Mouse (Mus musculus): ENCODE measurements around the gene Fam135a. TPM values are rescaled to one million over a fixed set of nuclear protein-coding genes. Genes with fewer than 3 reads are reported as not detected.

Gene Fam135a
- 17.6 and 20.5 TPM in 2 replicates for polyA plus RNA-seq (2015; fragmentation: Nextera tagmentation; extraction: Ambion mirVana)

- DNase-seq (ENCODE audit: low spot score) (peak; percentile 99), ATAC-seq (ENCODE audit: low FRiP score, low TSS enrichment) (peak; percentile 96)
- H3K4me3 ChIP-seq (ENCODE audit: low read depth, low read length), result peak within 1 kb of the TSS; percentile 92
- TF ChIP-seq EP300 (optimal IDR thresholded peaks at IDR 0.05) (peak; percentile 94), CTCF (IDR thresholded peaks at IDR 0.05; ENCODE audit: low read depth) (no peak)
- no peaks in the 10 kb centered on the region for H3K36me3 ChIP-seq (ENCODE audit: control insufficient read depth, insufficient read depth, low read length)
- H3K27me3 ChIP-seq (ENCODE audit: control insufficient read depth, insufficient read depth, low read length), result no peaks in the 10 kb centered on the region
- peak within 1 kb of the TSS; percentile 78 for H3K4me2 ChIP-seq (replicated peaks; ENCODE audit: low read depth)
- peaks cover 4% of the 10 kb centered on the region; the same call in 1 of the 2 replicates for H3K4me1 ChIP-seq (replicated peaks; ENCODE audit: control insufficient read depth, insufficient read depth)
- peak within 1 kb of the TSS; percentile 84 for H3K27ac ChIP-seq (replicated peaks)
- WGBS, result under 1% methylated on average over 77 of the region's 88 CpGs
- peak within 1 kb of the TSS; percentile 94 for H3K9ac ChIP-seq (ENCODE audit: low read length)
- H3K9me3 ChIP-seq (ENCODE audit: control insufficient read depth, low read length), result no peaks in the 10 kb centered on the region
These were observed at the start of gene Fam135a for GRCm38 (mm10) chr1:24099926-24100869. Gene Fam135a, minus strand, starts transcription at chr1:24100341.

DNA sequence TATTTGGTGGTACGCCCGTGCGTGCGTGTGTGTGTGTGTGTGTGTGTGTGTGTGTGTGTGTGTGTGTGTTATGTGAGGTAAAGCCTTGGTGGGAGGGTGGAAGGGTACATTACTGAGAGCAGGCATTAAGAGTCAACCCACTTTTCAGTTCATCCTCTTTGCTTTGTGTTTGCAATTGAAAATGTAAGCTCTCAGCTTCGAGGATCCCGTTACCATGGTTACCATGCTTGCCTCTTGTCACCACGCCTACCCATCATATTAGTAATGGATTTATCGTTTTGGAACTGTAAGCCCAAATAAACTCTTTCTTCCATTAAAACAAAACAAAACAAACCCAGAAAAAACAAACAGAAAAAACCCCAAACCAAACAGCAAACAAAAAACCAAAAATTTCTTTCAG lies 43.4 kb upstream of the Fam135a start:
- Histone ChIP-seq H3K4me3 (ENCODE audit: low read depth, low read length) (no peak overlapping the region), H3K27me3 (ENCODE audit: control insufficient read depth, insufficient read depth, low read length) (no peaks in the 10 kb centered on the region), H3K9me3 (ENCODE audit: control insufficient read depth, low read length) (no peaks in the 10 kb centered on the region), H3K27ac (replicated peaks) (no peak overlapping the region), H3K9ac (ENCODE audit: low read length) (no peak overlapping the region), H3K4me2 (replicated peaks; ENCODE audit: low read depth) (no peak overlapping the region), H3K36me3 (ENCODE audit: control insufficient read depth, insufficient read depth, low read length) (no peaks in the 10 kb centered on the region), H3K4me1 (replicated peaks; ENCODE audit: control insufficient read depth, insufficient read depth) (no peaks in the 10 kb centered on the region)
- 75% methylated on average over 8 of the region's 8 CpGs for WGBS
- TF ChIP-seq EP300 (optimal IDR thresholded peaks at IDR 0.05), result no peak
- TF ChIP-seq CTCF (IDR thresholded peaks at IDR 0.05; ENCODE audit: low read depth), result no peak
- DNase-seq (ENCODE audit: low spot score) (no peak), ATAC-seq (ENCODE audit: low FRiP score, low TSS enrichment) (no peak)

- no peak overlapping the region for H3K27ac ChIP-seq (replicated peaks)
- H3K4me2 ChIP-seq (replicated peaks; ENCODE audit: low read depth), result no peak overlapping the region
- H3K27me3 ChIP-seq (ENCODE audit: control insufficient read depth, insufficient read depth, low read length), result no peaks in the 10 kb centered on the region
- H3K9me3 ChIP-seq (ENCODE audit: control insufficient read depth, low read length), result no peaks in the 10 kb centered on the region
- TF ChIP-seq CTCF (IDR thresholded peaks at IDR 0.05; ENCODE audit: low read depth) (no peak), EP300 (optimal IDR thresholded peaks at IDR 0.05) (no peak)
- H3K4me1 ChIP-seq (replicated peaks; ENCODE audit: control insufficient read depth, insufficient read depth), result no peaks in the 10 kb centered on the region
- ATAC-seq (ENCODE audit: low FRiP score, low TSS enrichment) (no peak), DNase-seq (ENCODE audit: low spot score) (no peak)
- H3K36me3 ChIP-seq (ENCODE audit: control insufficient read depth, insufficient read depth, low read length), result no peaks in the 10 kb centered on the region
- WGBS, result 83% methylated on average over 6 of the region's 6 CpGs
- no peak overlapping the region for H3K4me3 ChIP-seq (ENCODE audit: low read depth, low read length)
- no peak overlapping the region for H3K9ac ChIP-seq (ENCODE audit: low read length)
These were observed 40.4 kb upstream of the Fam135a start for GRCm38 (mm10) chr1:24140555-24140954.

DNA sequence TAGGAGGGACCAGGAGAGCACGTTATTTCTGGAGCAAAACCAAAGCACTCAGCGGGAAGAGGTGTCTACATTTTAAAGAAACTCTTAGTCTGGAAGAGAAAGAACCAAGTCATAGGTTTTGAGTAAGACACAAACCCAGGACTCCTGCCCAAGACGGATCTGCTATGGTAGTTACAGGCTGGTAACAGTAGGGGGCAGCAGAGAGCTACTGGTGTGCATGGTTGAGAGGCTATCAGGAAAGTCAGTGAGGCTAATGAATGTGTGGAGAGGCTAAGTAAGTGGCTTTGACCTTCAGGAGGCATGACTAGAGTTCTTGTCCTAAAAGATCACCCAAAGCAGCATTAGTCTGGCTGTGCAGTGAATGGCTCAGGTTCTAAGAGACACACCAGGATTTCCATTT lies 37.0 kb upstream of the Fam135a start:
- Histone ChIP-seq H3K27me3 (ENCODE audit: control insufficient read depth, insufficient read depth, low read length) (no peaks in the 10 kb centered on the region), H3K4me3 (ENCODE audit: low read depth, low read length) (no peak overlapping the region), H3K4me2 (replicated peaks; ENCODE audit: low read depth) (no peak overlapping the region), H3K36me3 (ENCODE audit: control insufficient read depth, insufficient read depth, low read length) (no peaks in the 10 kb centered on the region), H3K9ac (ENCODE audit: low read length) (no peak overlapping the region), H3K9me3 (ENCODE audit: control insufficient read depth, low read length) (no peaks in the 10 kb centered on the region), H3K27ac (replicated peaks) (no peak overlapping the region), H3K4me1 (replicated peaks; ENCODE audit: control insufficient read depth, insufficient read depth) (no peaks in the 10 kb centered on the region)
- no peak for TF ChIP-seq EP300 (optimal IDR thresholded peaks at IDR 0.05)
- peak; percentile 92 for TF ChIP-seq CTCF (IDR thresholded peaks at IDR 0.05; ENCODE audit: low read depth)
- WGBS, result 6% methylated on average over 3 of the region's 3 CpGs
- ATAC-seq (ENCODE audit: low FRiP score, low TSS enrichment), result no peak
- peak; percentile 63 for DNase-seq (ENCODE audit: low spot score)

DNA sequence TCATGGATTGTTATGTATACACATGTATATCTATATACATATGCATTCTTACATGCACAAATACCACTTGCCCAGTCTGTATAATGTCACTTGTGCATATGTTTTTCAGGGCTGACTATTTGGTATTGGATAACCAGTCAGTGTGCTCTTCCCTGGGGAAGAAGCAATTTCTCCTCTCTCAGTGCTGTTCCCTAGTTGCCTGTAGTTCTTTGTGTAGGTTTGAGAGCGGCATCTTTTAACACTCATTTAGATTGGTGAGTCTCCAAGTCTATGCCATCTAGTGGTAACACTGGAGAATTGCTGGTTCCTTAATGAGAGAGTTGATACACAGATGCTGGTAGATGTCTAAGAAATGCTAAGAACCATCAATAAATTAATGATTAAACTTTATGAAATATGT lies 34.7 kb upstream of the Fam135a start:
- no peak for DNase-seq (ENCODE audit: low spot score)
- ATAC-seq (ENCODE audit: low FRiP score, low TSS enrichment), result no peak
- TF ChIP-seq CTCF (IDR thresholded peaks at IDR 0.05; ENCODE audit: low read depth) (peak; percentile 85), EP300 (optimal IDR thresholded peaks at IDR 0.05) (no peak)

GRCm38 (mm10) chr1:24133853-24134252 lies 33.7 kb upstream of the Fam135a start:
- WGBS, result 43% methylated on average over 19 of the region's 19 CpGs
- Histone ChIP-seq H3K9ac (ENCODE audit: low read length) (no peak overlapping the region), H3K4me2 (replicated peaks; ENCODE audit: low read depth) (no peak overlapping the region), H3K27ac (replicated peaks) (no peak overlapping the region), H3K4me1 (replicated peaks; ENCODE audit: control insufficient read depth, insufficient read depth) (no peaks in the 10 kb centered on the region), H3K4me3 (ENCODE audit: low read depth, low read length) (no peak overlapping the region), H3K36me3 (ENCODE audit: control insufficient read depth, insufficient read depth, low read length) (no peaks in the 10 kb centered on the region), H3K27me3 (ENCODE audit: control insufficient read depth, insufficient read depth, low read length) (no peaks in the 10 kb centered on the region), H3K9me3 (ENCODE audit: control insufficient read depth, low read length) (no peaks in the 10 kb centered on the region)
- TF ChIP-seq CTCF (IDR thresholded peaks at IDR 0.05; ENCODE audit: low read depth), result no peak
- no peak for TF ChIP-seq EP300 (optimal IDR thresholded peaks at IDR 0.05)
- ATAC-seq (ENCODE audit: low FRiP score, low TSS enrichment) (no peak), DNase-seq (ENCODE audit: low spot score) (no peak)

More for the DNA sequence above, 34.7 kb upstream of the Fam135a start:
- no peaks in the 10 kb centered on the region for H3K4me1 ChIP-seq (replicated peaks; ENCODE audit: control insufficient read depth, insufficient read depth)
- no peak overlapping the region for H3K9ac ChIP-seq (ENCODE audit: low read length)
- H3K27ac ChIP-seq (replicated peaks), result no peak overlapping the region
- H3K9me3 ChIP-seq (ENCODE audit: control insufficient read depth, low read length), result no peaks in the 10 kb centered on the region
- H3K4me3 ChIP-seq (ENCODE audit: low read depth, low read length), result no peak overlapping the region
- no peaks in the 10 kb centered on the region for H3K36me3 ChIP-seq (ENCODE audit: control insufficient read depth, insufficient read depth, low read length)
- H3K4me2 ChIP-seq (replicated peaks; ENCODE audit: low read depth), result no peak overlapping the region
- no peaks in the 10 kb centered on the region for H3K27me3 ChIP-seq (ENCODE audit: control insufficient read depth, insufficient read depth, low read length)
- 0% methylated on average over 1 of the region's 1 CpGs for WGBS

All from stomach, postnatal 0 days (tissue).